Mouse (Mus musculus) ES-Bruce4 (cell line): Measurements from ENCODE around the gene Slc39a10. TPM values are rescaled to one million over a fixed set of nuclear protein-coding genes. Genes with fewer than 3 reads are reported as not detected.

Experiments used
- H3K27ac ChIP-seq: 2 replicates; pipeline ENCODE4 v1.5.1; 2012; ENCODE audit warnings: low read length, inconsistent platforms; ENCODE audit not compliant: insufficient read depth
- H3K27me3 ChIP-seq: 2 replicates; pipeline ENCODE4 v1.6.1; 2012; ENCODE audit warnings: mild to moderate bottlenecking, low read length, inconsistent platforms; ENCODE audit not compliant: control insufficient read depth, poor library complexity, insufficient read depth, severe bottlenecking
- H3K36me3 ChIP-seq: 2 replicates; pipeline ENCODE4 v1.6.1; 2012; ENCODE audit warnings: inconsistent platforms, mild to moderate bottlenecking, low read length, moderate library complexity; ENCODE audit not compliant: control insufficient read depth, poor library complexity, insufficient read depth, severe bottlenecking
- H3K4me1 ChIP-seq: one replicate; pipeline ENCODE4 v1.8.1; 2011; ENCODE audit warnings: low read length; ENCODE audit not compliant: control insufficient read depth, insufficient read depth
- H3K4me3 ChIP-seq: 2 replicates; pipeline ENCODE4 v1.5.1; 2011; ENCODE audit warnings: low read depth, mild to moderate bottlenecking, low read length
- H3K9ac ChIP-seq: 2 replicates; pipeline ENCODE4 v1.6.1; 2012; ENCODE audit warnings: low read depth, mild to moderate bottlenecking, inconsistent platforms; ENCODE audit not compliant: poor library complexity, severe bottlenecking
- H3K9me3 ChIP-seq: replicated peaks from 2 replicates; pipeline ENCODE4 v1.6.1; 2012; ENCODE audit warnings: mild to moderate bottlenecking, low read length, inconsistent platforms; ENCODE audit not compliant: control insufficient read depth, poor library complexity, insufficient read depth, severe bottlenecking
- CTCF ChIP-seq: IDR thresholded peaks from one replicate; pipeline ENCODE4 v1.8.1; 2011; ENCODE audit warnings: low read depth, low read length
- EP300 ChIP-seq: IDR thresholded peaks from 2 replicates; pipeline ENCODE4 v1.6.1; 2011; ENCODE audit warnings: low read depth, low read length; ENCODE audit not compliant: insufficient read depth
- POLR2A ChIP-seq: IDR thresholded peaks from one replicate; pipeline ENCODE4 v1.8.1; 2011; ENCODE audit warnings: low read length; ENCODE audit not compliant: insufficient read depth
- polyA plus RNA-seq: library from polyadenylated mRNA; stranded (reverse); fragments of >200 nt; gene quantifications from 2 replicates; pipeline ENCODE4 v1.2.4, GENCODE M21; 2011; ENCODE audit warnings: low read depth; ENCODE audit not compliant: missing spikeins, insufficient read depth, insufficient read length

Slc39a10 gene
- polyA plus RNA-seq, 1 experiment: 65.6 TPM

DNA sequence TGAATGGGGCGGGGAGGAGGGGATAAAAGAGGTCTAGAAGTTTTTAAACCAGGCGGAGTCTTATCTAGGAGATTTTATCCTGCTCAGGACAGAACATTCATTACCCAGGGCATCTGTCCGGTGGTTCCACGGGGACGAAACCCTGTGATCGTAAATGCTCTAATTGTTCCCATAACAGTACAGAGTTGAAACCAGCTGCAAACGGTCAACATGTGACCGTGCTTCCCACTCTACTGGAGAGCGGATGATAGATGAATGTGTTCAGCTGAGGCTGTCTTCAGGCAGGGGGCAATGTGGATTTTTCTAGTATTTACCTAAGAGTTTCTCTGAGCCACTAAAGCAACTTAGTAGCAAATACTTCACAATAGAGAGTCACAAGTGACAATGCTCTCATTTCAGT is 6.6 kb downstream of the Slc39a10 start:
- no peak overlapping the region for H3K4me3 ChIP-seq
- no peaks in the 10 kb centered on the region for H3K27me3 ChIP-seq
- no peak overlapping the region for H3K27ac ChIP-seq
- no peak overlapping the region for H3K9ac ChIP-seq
- H3K36me3 ChIP-seq: no peaks in the 10 kb centered on the region
- TF ChIP-seq POLR2A (no peak), EP300 (no peak), CTCF (no peak)
- H3K4me1 ChIP-seq: no peaks in the 10 kb centered on the region
- no peaks in the 10 kb centered on the region for H3K9me3 ChIP-seq

GRCm38 (mm10) chr1:46885231-46885630 is 7.4 kb downstream of the Slc39a10 start:
- Histone ChIP-seq H3K27ac (no peak overlapping the region), H3K4me1 (no peaks in the 10 kb centered on the region), H3K27me3 (no peaks in the 10 kb centered on the region), H3K36me3 (no peaks in the 10 kb centered on the region), H3K9me3 (no peaks in the 10 kb centered on the region), H3K9ac (no peak overlapping the region), H3K4me3 (no peak overlapping the region)
- TF ChIP-seq CTCF: no peak
- TF ChIP-seq EP300: no peak
- no peak for TF ChIP-seq POLR2A

DNA sequence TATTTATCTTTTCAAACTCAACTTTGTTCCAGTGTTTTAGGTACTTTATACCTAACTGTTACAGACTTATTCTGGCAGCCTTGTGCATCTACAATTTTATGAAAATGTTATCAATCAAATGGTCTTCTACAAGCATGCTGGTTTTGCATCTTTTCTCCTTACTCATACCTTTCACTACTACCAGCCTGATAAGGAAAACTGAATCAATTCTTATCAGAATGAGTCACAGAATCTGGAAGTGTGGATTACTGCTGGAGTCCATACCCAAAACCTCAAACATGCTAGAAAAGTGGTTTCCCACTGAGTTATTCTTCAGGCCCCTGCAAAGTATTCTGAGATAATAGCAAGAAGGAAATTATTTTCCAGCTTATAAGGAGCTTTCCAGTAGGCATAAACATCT is 12.7 kb downstream of the Slc39a10 start:
- H3K4me1 ChIP-seq: no peaks in the 10 kb centered on the region
- TF ChIP-seq POLR2A: no peak
- no peak for TF ChIP-seq CTCF
- no peak for TF ChIP-seq EP300
- no peaks in the 10 kb centered on the region for H3K9me3 ChIP-seq
- no peak overlapping the region for H3K9ac ChIP-seq
- no peak overlapping the region for H3K27ac ChIP-seq
- no peak overlapping the region for H3K4me3 ChIP-seq
- no peaks in the 10 kb centered on the region for H3K27me3 ChIP-seq
- no peaks in the 10 kb centered on the region for H3K36me3 ChIP-seq

DNA sequence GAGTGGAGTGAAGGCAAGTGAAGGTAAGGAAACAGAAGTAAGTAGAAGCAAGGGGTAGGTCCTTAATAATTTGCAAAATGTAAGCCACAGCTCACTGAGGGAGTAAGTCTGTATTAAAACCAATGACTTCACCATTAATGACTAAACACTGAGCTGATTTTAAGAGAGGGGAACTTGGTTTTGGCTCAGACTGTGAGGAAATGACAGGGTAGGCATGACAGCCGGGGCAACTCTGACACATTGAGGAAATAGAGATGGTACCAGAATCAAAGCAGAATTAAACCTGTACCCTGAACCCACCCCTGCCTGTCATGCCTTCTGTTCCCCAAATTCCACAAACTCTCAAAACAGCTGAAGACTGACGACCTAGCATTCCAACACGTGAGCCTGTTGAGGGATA is 18.9 kb downstream of the Slc39a10 start:
- no peak for TF ChIP-seq CTCF
- Histone ChIP-seq H3K27me3 (no peaks in the 10 kb centered on the region; the same call in 1 of the 2 replicates), H3K36me3 (no peaks in the 10 kb centered on the region), H3K4me3 (no peak overlapping the region), H3K9me3 (no peaks in the 10 kb centered on the region), H3K4me1 (no peaks in the 10 kb centered on the region), H3K9ac (no peak overlapping the region), H3K27ac (no peak overlapping the region)

- no peak overlapping the region for H3K27ac ChIP-seq
- no peak overlapping the region for H3K9ac ChIP-seq
- no peaks in the 10 kb centered on the region for H3K4me1 ChIP-seq
- no peaks in the 10 kb centered on the region for H3K36me3 ChIP-seq
- no peak overlapping the region for H3K4me3 ChIP-seq
- H3K27me3 ChIP-seq: no peaks in the 10 kb centered on the region; the same call in 1 of the 2 replicates
- TF ChIP-seq CTCF (no peak), POLR2A (no peak)
- H3K9me3 ChIP-seq: no peaks in the 10 kb centered on the region
Observed at GRCm38 (mm10) chr1:46869788-46870187, 22.9 kb downstream of the Slc39a10 start.

GRCm38 (mm10) chr1:46864175-46864885 is 28.3 kb downstream of the Slc39a10 start:
- no peak overlapping the region for H3K4me3 ChIP-seq
- no peak overlapping the region for H3K27ac ChIP-seq
- no peaks in the 10 kb centered on the region for H3K27me3 ChIP-seq
- TF ChIP-seq EP300: no peak
- no peak for TF ChIP-seq POLR2A
- TF ChIP-seq CTCF: no peak
- H3K9me3 ChIP-seq: no peaks in the 10 kb centered on the region
- H3K4me1 ChIP-seq: no peaks in the 10 kb centered on the region
- H3K36me3 ChIP-seq: no peaks in the 10 kb centered on the region
- no peak overlapping the region for H3K9ac ChIP-seq
